Mouse (Mus musculus) lung, adult 2 months (tissue): ENCODE results near the gene Ccrl2.

Experiments used
- CTCF ChIP-seq: fragments of 200-500 bp; IDR thresholded peaks from 2 replicates; pipeline ENCODE4 v1.5.1; 2011; ENCODE audit warnings: mild to moderate bottlenecking, low read length, control low read depth; ENCODE audit not compliant: insufficient read depth
- POLR2A ChIP-seq: fragments of 200-500 bp; IDR thresholded peaks from 2 replicates; pipeline ENCODE4 v1.6.1; 2011; ENCODE audit warnings: low read depth, mild to moderate bottlenecking, control low read depth, low read length, borderline replicate concordance; ENCODE audit errors: extremely low read depth

DNA sequence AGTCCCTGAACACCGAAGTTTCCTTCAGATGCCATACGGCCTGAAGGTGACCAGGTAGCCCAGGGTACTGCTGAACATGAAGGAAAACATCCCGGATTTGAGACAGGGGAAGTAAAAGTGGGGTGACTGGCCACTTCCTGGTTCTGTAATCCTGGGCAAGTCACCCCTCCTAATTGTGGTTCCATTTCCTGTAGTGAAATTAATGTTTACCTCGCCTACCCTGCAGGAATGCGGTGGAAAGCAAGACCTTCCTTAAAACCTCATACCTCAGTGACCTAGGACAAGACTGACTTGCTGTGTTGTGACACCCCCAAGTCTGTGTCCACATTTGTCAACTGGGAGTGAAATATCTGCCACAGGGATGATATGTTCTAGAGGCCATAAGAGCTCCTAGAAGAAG, 37.3 kb upstream of the Ccrl2 start:
- TF ChIP-seq CTCF, result no peak
- TF ChIP-seq POLR2A, result no peak
